Mouse (Mus musculus) gastrocnemius, adult 2 months (tissue): ENCODE measurements around the gene Zfp36l2. TPM values are rescaled to one million over a fixed set of nuclear protein-coding genes. Genes with fewer than 3 reads are reported as not detected.

ENCODE experiments used
- DNase-seq: peaks from one replicate; pipeline ENCODE4 v3.0.0; 2022
- H3K27ac ChIP-seq: fragments of 200-600 bp; 2 replicates; pipeline ENCODE4 v1.8.1; 2022; ENCODE audit warnings: mild to moderate bottlenecking
- H3K4me3 ChIP-seq: fragments of 200-600 bp; 2 replicates; pipeline ENCODE4 v1.8.1; 2022; ENCODE audit warnings: mild to moderate bottlenecking, moderate library complexity
- CTCF ChIP-seq: fragments of 200-600 bp; IDR thresholded peaks from 2 replicates; pipeline ENCODE4 v1.8.1; 2022; ENCODE audit warnings: antibody characterized with exemption, mild to moderate bottlenecking, moderate library complexity
- intact Hi-C: fragments of 180-260 bp; cut with DNase I; formaldehyde crosslinking; loops from one replicate; pipeline ENCODE4 v1.15.1; 2025
- total RNA-seq, 2 experiments: library from RNA; stranded (reverse); gene quantifications; 2 replicates each; pipeline ENCODE4 v1.2.3; 2021

The Zfp36l2 gene
- total RNA-seq, 2 experiments from 2014 or later = 9.7 to 10.1 TPM

DNA sequence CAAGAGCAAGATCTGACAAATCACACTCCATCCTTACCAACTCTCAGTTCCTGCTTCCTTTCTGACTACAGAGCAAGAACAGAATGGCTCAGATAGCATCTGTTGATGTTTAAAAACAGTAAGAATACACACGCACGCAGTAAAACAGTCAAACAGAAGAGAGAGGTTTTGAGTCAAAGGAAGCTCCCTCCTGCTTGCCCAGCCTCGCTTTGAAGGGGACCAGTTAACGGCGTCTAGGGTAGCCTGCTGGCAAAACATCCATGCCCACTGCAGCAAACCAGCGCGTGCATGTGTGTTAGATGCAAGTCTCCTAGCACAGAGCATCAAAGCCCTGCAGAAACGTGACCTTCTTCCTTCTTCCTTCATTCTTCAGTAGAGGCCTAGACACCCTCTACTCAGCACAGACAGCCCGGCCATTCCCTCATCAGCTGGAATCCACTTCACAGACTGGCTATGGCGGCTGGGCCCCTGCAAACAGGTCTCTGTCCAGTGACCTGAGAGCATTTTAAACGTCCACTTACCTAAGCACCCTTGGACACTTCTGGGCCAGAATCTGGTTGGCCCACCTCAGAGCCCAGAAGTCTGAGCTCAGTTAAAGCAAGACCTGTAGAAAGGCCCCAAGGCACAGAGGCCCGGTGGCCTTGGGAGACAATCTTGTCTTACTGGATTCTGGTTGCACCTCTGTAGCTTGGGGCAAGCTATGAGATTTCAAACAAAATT, 24.5 kb downstream of the Zfp36l2 start:
- DNase-seq = no peak
- intact Hi-C loops = no loop called here

DNA sequence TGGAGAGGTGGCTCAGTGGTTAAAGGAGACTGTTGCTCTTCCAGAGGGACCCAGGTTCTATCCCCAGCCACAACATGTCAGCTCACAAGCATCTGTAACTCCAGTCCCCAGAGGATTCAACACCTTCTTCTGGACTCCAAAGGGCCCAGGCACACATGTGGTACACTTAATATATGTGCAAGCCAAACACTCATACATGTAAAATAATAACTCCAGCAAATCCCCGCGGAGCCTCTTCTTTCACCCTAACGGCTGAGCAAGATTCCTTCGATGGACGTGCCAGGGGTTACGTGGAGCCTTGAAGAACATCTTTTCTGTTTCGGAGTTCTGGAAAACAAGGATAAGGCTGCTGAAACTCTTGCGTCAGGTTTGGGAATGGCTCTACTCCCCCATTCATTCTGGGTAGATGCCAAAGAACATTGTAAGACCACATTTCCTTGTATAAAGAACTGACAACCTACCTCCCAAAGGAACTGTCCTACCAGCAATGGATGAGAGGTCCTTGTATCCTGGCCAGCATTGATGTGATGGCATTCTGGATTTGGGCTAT, 25.5 kb downstream of the Zfp36l2 start:
- intact Hi-C loops = no loop called here
- TF ChIP-seq CTCF = no peak
- Histone ChIP-seq H3K27ac (no peak overlapping the region), H3K4me3 (no peak overlapping the region)
- DNase-seq = no peak

More for the DNA sequence above, 24.5 kb downstream of the Zfp36l2 start:
- H3K27ac ChIP-seq = no peak overlapping the region
- no peak overlapping the region for H3K4me3 ChIP-seq
- TF ChIP-seq CTCF = no peak

DNA sequence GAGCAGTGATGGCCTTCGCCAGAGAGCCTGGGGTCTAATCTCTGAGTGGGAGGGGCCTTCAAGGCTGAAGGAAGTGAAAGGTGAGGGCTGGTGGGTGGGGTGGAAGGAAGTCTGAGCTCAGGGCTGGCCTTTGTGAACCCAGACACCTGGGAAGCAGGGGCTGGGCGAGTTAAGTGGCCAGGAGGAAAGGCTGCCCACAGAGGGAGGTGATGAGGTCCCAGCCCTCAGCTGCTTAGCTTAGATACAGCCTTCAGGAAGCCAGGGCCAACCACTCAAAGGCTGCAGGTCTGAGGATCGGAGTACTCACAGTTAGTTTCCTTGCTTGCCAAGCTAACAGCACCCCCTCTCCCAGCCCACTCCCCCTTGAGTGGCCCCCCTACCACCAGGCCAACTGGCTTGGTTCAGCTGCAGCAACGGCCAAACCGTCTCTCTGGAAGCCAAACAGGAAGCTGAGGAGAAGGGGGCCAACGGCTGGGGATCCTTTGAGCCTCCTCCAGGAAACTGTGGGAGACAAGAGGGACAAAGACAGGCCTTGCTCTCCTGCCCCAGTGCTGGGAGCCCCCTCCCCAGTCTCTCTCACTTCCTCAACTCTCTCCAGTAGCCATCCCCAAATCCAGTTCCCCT, 26.4 kb downstream of the Zfp36l2 start:
- DNase-seq = peak; percentile 16
- intact Hi-C loops = no loop called here
- H3K27ac ChIP-seq = no peak overlapping the region
- H3K4me3 ChIP-seq = no peak overlapping the region
- TF ChIP-seq CTCF = no peak

DNA sequence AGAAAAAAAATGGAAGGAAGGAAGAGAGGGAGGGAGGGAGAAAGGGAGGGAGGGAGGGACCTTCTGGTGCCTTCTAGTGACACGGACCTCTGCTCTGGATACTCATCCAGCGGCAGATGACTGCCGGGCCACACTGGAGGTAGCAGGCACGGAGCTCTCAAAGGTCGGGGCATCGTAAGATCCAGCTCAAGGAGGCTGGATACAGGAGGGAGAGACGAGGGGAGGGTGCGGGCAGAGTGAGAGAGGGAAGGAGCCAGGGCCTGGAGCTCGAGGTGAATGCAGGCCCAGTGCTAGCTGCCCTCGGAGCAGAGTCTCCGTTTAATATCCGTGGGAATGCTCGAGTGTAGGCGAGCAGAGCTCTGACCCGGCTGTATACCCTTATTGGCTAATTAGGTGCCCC, 28.9 kb downstream of the Zfp36l2 start:
- peak; percentile 10 for DNase-seq
- Histone ChIP-seq H3K4me3 (no peak overlapping the region), H3K27ac (no peak overlapping the region)
- no peak for TF ChIP-seq CTCF
- intact Hi-C loops = no loop called here

DNA sequence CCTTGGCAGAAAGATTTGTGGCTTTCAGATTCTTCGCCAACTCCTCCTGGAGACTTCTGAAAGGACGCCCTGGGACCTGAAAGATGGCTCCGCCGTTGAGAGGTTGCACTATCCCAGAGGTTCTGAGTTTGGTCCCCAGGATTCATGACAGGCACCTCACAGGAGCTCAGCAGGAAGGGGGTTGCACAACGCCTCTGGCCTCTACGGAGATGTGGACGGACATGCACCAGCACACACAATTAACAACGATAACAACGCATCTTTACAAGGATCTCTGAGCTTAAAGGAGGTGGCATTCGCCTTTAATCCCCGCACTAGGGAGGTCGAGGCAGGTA, 29.3 kb downstream of the Zfp36l2 start:
- peak; percentile 12 for DNase-seq
- no peak overlapping the region for H3K4me3 ChIP-seq
- H3K27ac ChIP-seq = no peak overlapping the region
- no peak for TF ChIP-seq CTCF
- intact Hi-C loops = no loop called here

DNA sequence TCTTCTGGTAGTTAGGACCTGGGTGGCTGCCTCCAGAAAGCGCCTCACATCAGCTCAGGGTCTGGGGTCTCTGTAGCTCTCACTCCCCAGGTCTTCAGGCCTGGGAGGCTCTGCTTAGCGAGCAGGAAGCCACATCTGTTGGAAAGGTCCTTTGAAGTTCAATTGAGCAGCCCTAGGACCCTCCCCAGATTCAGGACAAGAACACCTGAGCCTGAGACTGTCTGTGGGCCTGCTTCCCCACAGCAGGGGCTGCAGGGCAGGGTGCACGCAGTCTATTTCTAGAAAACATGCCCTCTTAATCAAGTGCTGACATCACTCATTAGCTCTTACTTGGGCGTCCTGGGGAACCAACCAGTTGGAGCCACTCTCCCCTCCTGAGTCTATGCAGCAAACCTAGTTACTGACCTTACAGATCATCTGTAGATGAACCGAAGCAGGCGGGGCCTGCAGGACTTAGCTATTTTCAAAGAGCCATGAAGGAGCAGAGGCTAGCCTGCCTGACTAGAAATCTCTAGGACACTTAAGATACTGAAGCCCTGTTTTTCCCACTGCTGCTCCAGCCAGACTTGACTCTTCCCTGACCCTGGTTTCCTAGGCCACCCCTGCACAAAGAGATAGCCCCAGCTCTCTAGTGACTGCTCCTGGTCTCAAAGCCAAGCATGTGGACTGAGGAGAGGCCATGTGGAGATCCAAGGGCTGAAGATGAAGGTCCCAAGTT, 29.8 kb downstream of the Zfp36l2 start:
- Histone ChIP-seq H3K4me3 (no peak overlapping the region), H3K27ac (no peak overlapping the region)
- intact Hi-C loops = no loop called here
- TF ChIP-seq CTCF = no peak
- DNase-seq = peak; percentile 8

DNA sequence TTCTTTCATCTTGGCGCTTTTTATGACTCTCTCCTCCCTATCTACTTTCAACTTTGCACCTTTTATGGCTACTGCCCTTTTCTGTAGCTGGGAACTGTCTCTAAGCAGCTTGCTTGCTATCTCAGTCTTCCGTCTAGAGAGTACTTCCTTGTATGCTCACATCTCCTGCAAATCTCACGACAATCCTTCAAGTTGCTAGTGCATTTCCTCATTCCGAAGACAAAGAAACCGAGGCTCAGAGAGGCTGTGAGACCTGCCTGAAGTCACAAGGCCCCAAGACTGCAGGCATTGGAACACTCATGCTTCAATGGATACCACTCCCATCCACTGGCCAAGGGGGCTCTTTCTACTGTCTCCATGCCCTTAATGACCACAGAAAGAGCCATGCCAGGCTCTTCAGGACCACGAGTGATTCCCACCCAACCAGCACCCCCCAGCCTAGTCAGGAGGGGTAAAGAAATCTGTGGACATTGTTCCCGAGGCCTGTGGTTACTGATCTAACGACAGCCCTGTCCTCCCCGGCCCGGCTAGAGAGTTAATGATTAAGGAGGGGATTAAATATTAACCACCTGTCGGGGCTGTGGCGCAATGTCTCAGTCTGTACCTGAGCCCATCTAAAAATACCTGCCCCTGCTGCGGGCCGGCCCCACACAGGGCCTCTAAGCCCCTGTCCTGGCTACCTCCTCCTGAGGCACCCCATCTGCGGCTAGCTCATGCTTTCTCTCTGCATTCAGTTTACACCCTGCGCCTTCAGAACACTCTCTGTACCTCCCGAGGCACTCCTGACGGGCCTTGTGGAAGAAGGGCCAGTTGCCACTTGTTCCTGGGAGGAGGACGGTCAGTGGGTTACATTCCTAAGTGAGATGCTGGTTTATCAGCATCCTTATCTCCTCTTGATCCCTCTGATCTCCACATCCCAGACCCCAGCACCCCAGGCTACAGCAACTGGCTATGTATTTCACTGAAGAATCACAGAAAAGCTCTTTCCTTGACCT, 30.7 kb downstream of the Zfp36l2 start:
- Histone ChIP-seq H3K4me3 (no peak overlapping the region), H3K27ac (no peak overlapping the region)
- intact Hi-C loops = no loop called here
- TF ChIP-seq CTCF = no peak
- no peak for DNase-seq

DNA sequence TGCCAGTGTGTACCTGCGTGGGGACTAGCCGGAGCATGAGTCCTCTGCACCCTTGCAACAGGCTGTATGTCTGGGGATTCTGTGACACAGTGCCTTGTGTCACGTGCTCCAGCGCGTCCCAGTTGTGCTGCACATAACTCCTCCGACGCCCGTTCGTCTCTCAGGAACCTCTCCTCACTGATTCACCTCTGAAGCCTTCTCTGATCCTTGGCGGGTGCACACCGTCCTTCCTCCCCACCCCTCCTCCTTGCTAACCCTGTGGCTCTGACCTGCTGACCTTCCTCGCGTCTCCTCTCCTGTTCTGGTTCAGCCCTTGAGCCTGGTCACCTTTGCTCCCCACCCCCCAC, 31.5 kb downstream of the Zfp36l2 start:
- Histone ChIP-seq H3K4me3 (no peak overlapping the region), H3K27ac (no peak overlapping the region)
- no peak for DNase-seq
- no peak for TF ChIP-seq CTCF
- intact Hi-C loops = no loop called here

DNA sequence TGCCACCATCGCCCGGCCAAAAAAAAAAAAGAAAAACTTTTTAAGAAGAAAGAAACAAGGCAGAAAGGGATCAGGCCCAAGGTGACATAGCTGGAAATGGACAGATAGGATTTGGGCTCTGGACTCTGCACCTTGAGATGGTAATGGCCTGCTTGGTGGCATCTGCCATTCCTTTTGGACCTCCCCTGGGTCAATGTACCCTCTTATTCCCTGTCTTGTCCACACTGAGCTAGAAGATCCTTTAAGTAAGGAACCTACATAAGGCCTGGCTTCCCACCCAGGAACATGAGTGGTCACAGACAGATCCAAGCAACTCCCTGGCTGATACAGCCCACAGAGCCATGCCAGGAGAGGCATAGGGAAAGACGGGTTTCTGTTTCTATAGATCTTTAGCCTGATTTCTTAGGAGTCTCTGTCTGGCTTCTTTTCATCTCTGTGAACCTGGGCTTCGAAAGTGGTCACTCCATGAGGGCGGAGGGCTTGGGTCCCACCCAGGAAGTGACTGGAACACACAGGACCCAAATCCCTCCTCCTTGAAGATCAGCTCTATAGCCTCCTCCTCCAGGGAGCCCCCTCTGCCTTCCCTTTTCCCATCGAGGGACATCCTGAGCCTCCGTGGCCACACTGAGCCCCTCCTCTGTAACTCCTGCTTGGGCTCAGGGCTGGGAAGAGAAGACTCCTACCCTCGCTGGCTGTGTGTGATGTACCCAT, 32.1 kb downstream of the Zfp36l2 start:
- no peak for TF ChIP-seq CTCF
- DNase-seq = no peak
- H3K27ac ChIP-seq = no peak overlapping the region
- H3K4me3 ChIP-seq = no peak overlapping the region
- intact Hi-C loops = no loop called here

DNA sequence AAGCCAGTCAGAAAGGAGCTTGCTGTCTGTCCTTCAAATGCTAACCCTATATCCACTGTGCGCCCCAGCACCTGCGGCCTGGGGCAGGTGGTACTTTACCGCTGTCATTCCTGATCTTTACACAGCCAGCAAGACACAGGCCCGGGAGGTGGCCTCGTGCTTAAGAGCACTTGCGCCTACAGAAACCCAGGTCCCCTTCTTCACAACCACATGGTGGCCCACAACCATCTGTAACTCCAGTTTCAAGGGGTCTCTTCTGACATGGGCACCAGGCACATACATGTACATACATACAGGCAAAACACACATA, 32.8 kb downstream of the Zfp36l2 start:
- TF ChIP-seq CTCF = no peak
- no peak overlapping the region for H3K27ac ChIP-seq
- H3K4me3 ChIP-seq = no peak overlapping the region
- no peak for DNase-seq
- intact Hi-C loops = no loop called here

DNA sequence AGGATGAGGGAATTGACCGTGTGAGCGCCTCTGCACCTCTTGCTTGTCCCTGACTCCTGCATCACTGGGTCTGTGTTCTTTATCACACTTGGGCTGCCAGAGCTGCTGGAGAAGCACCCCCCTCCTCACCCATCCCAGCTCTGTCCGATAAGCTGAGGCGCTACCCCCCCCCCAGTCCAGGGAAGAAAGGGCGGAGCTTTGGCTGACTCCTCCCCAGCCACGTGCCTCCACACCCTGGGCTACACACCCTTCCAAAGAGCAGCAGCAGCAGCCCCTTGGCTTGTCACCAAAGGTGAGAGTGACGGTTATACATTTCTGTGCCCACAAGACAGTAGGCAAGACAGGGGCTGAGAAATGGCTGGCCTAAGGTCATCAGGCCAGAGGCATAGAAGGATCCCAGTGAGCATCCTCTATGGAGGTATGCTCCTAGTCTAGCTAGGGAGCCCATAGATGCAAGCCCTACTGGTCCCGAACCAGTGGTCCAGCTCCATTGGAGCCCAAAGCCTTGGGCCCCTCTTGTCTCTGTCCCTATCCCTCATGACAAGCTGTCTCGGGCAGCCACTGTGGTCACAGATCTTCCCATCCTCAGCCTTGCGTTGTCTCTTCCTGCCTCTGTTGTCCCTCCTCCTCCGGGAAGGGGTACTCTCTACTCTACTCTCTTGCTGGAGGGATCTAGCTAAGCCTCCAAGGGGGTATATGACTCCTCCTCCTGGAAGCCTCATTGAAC, 33.3 kb downstream of the Zfp36l2 start:
- intact Hi-C loops = no loop called here
- no peak overlapping the region for H3K27ac ChIP-seq
- no peak for TF ChIP-seq CTCF
- no peak overlapping the region for H3K4me3 ChIP-seq
- no peak for DNase-seq
